8 mouse cellular contexts compared by ENCODE assay signal in the genomic region with DNA sequence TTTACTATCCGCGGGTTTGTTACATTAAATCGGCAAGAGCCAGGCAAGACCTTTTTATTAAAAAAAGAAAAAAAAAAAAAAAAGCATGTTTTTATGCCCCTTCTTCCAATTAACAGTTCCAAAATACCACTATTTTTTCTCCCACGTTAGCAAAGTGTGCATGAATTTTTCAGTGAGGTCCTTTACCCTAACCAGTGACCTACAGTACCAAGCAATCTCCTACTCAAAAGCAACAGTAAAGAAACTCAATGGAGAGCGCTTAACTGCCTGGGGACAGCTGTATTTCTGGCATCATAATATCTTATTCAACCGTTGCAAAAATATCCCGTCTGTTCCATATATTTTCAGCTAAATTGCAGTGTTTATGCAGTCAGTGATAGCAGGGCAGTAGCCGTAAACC. TPM values are rescaled to one million over a fixed set of nuclear protein-coding genes. Genes with fewer than 3 reads are reported as not detected.
DNase-seq lines count a peak whose midpoint lies in the region; ATAC-seq and TF ChIP-seq lines count a peak whose summit lies in the region.

No protein-coding gene starts in this region.

- H3K9ac ChIP-seq in hindbrain, embryonic 16.5 days (ENCODE audit: low read depth, low read length): peak overlapping the region; percentile 98
- peak overlapping the region; percentile 86 for H3K9ac ChIP-seq in midbrain, postnatal 0 days (replicated peaks; ENCODE audit: low read length, poor library complexity, severe bottlenecking)

- H3K9me3 ChIP-seq in hindbrain, embryonic 16.5 days (ENCODE audit: control insufficient read depth, low read length): no peaks in the 10 kb centered on the region
- H3K9me3 ChIP-seq in midbrain, postnatal 0 days (ENCODE audit: low read length): no peaks in the 10 kb centered on the region

- H3K27ac ChIP-seq in left cerebral cortex, adult 2 months: peak overlapping the region; percentile 91
- H3K27ac ChIP-seq in cortical plate, adult 2 months (ENCODE audit: insufficient read depth, low read length): peak overlapping the region; percentile 74; the same call in 1 of the 2 replicates
- H3K27ac ChIP-seq in hindbrain, embryonic 16.5 days (ENCODE audit: low read depth, low read length): peak overlapping the region; percentile 88
- H3K27ac ChIP-seq in midbrain, postnatal 0 days (ENCODE audit: low read depth, low read length): peak overlapping the region; percentile 77

- no peaks in the 10 kb centered on the region for H3K27me3 ChIP-seq in hindbrain, embryonic 16.5 days (replicated peaks; ENCODE audit: control insufficient read depth, insufficient read depth, low read length)
- no peaks in the 10 kb centered on the region for H3K27me3 ChIP-seq in midbrain, postnatal 0 days (ENCODE audit: insufficient read depth, low read length)

- TF ChIP-seq CTCF in left cerebral cortex, adult 2 months (IDR thresholded peaks at IDR 0.05): no peak
- TF ChIP-seq CTCF in cortical plate, adult 2 months (IDR thresholded peaks at IDR 0.05; ENCODE audit: extremely low read depth, insufficient read depth, low read length): no peak
- no peak for TF ChIP-seq CTCF in midbrain, postnatal 0 days (IDR thresholded peaks at IDR 0.05)

- ATAC-seq in hindbrain, embryonic 16.5 days: no peak
- ATAC-seq in midbrain, postnatal 0 days (ENCODE audit: low FRiP score): no peak

- peaks cover 6% of the 10 kb centered on the region for H3K4me1 ChIP-seq in cortical plate, adult 2 months (ENCODE audit: control insufficient read depth, insufficient read depth, low read length)
- H3K4me1 ChIP-seq in hindbrain, embryonic 16.5 days (ENCODE audit: control insufficient read depth, insufficient read depth, low read depth, low read length): peaks cover 21% of the 10 kb centered on the region
- peaks cover 12% of the 10 kb centered on the region for H3K4me1 ChIP-seq in midbrain, postnatal 0 days (ENCODE audit: insufficient read depth, low read length)

- H3K4me2 ChIP-seq in hindbrain, embryonic 16.5 days (ENCODE audit: low read length): peak overlapping the region; percentile 98
- peak overlapping the region; percentile 95 for H3K4me2 ChIP-seq in midbrain, postnatal 0 days (ENCODE audit: low read depth, low read length, poor library complexity, severe bottlenecking)

- TF ChIP-seq POLR2A in cortical plate, adult 2 months (IDR thresholded peaks at IDR 0.05; ENCODE audit: extremely low read depth, insufficient read depth, low read length): no peak

- no peak for DNase-seq in left cerebral cortex, adult 2 months (ENCODE audit: extremely low spot score in 1 of 2, low spot score in 2 of 2)
- no peak for DNase-seq in left cerebral cortex, adult 11 months (ENCODE audit: low spot score)
- DNase-seq in midbrain, postnatal 0 days (ENCODE audit: low spot score): peak; percentile 9
- no peak for DNase-seq in gastrocnemius, postnatal 10 days
- no peak for DNase-seq in urinary bladder, postnatal 25 days (ENCODE audit: low spot score)
- no peak for DNase-seq in MN1 (ENCODE audit: low spot score)

- intact Hi-C loops in left cerebral cortex, adult 2 months (cut with DNase I): loop anchor here (2.0 to 5.0 kb wide), 2 partner anchors 21 to 246 kb away; partner anchors contain the start of gene 2300009A05Rik

- WGBS in hindbrain, embryonic 16.5 days: 15% methylated on average over 8 of the region's 8 CpGs
- 11% methylated on average over 8 of the region's 8 CpGs for WGBS in midbrain, postnatal 0 days

- H3K36me3 ChIP-seq in hindbrain, embryonic 16.5 days (ENCODE audit: control insufficient read depth, insufficient read depth, low read length): no peaks in the 10 kb centered on the region
- no peaks in the 10 kb centered on the region for H3K36me3 ChIP-seq in midbrain, postnatal 0 days (ENCODE audit: insufficient read depth, low read length)

- H3K4me3 ChIP-seq in left cerebral cortex, adult 2 months: peak overlapping the region; percentile 86
- peak overlapping the region; percentile 90 for H3K4me3 ChIP-seq in cortical plate, adult 2 months (ENCODE audit: insufficient read depth, low read length)
- H3K4me3 ChIP-seq in hindbrain, embryonic 16.5 days (ENCODE audit: low read length): peak overlapping the region; percentile 85
- peak overlapping the region; percentile 80 for H3K4me3 ChIP-seq in midbrain, postnatal 0 days (ENCODE audit: low read depth, low read length)

RNA-seq across cellular contexts. Expression of gene Map2k5, which starts 0.5 kb away (rescaled TPM):
- 10 to 100 TPM; 30.7 to 31.2 TPM for total RNA-seq in left cerebral cortex, adult 2 months (2021)
- polyA plus RNA-seq in cortical plate, adult 2 months (2012; rRNA removed): 32.7 and 33.8 TPM in 2 replicates
- 31.2 and 31.6 TPM in 2 replicates for polyA plus RNA-seq in hindbrain, embryonic 16.5 days (2015; fragmentation: Nextera tagmentation; extraction: Ambion mirVana)
- total RNA-seq in midbrain, postnatal 0 days (2014; rRNA removed): 22.4 and 23.4 TPM in 2 replicates
- polyA plus RNA-seq in midbrain, postnatal 0 days (2015; fragmentation: Nextera tagmentation; extraction: Ambion mirVana): 32.7 and 35.0 TPM in 2 replicates
- 10 to 100 TPM; 18.8 to 19.0 TPM for total RNA-seq in gastrocnemius, postnatal 10 days (2021)

RNA-seq across cellular contexts. Expression of gene 2300009A05Rik, which starts 20.9 kb away (rescaled TPM):
- total RNA-seq in left cerebral cortex, adult 2 months (2021): 10 to 100 TPM; 23.4 to 25.5 TPM
- 29.6 and 35.2 TPM in 2 replicates for polyA plus RNA-seq in cortical plate, adult 2 months (2012; rRNA removed)
- 63.3 and 69.7 TPM in 2 replicates for polyA plus RNA-seq in hindbrain, embryonic 16.5 days (2015; fragmentation: Nextera tagmentation; extraction: Ambion mirVana)
- 45.8 and 54.1 TPM in 2 replicates for total RNA-seq in midbrain, postnatal 0 days (2014; rRNA removed)
- polyA plus RNA-seq in midbrain, postnatal 0 days (2015; fragmentation: Nextera tagmentation; extraction: Ambion mirVana): 82.8 and 98.4 TPM in 2 replicates
- 10 to 100 TPM; 29.1 to 31.9 TPM for total RNA-seq in gastrocnemius, postnatal 10 days (2021)
